Mouse (Mus musculus) spleen, postnatal 14 days (tissue): ENCODE data around the gene Pate2.
"Not testable (repeated sequence)": the region's sequence is repeated elsewhere in the genome, so short reads cannot be mapped to it uniquely, and the experiment has no call there.

Source experiments
- DNase-seq, 2 experiments: peaks; one replicate each; pipeline ENCODE4 v3.0.0; 2021 to 2022; ENCODE audit warnings: low spot score in 2 of 2

The Pate2 gene

DNA sequence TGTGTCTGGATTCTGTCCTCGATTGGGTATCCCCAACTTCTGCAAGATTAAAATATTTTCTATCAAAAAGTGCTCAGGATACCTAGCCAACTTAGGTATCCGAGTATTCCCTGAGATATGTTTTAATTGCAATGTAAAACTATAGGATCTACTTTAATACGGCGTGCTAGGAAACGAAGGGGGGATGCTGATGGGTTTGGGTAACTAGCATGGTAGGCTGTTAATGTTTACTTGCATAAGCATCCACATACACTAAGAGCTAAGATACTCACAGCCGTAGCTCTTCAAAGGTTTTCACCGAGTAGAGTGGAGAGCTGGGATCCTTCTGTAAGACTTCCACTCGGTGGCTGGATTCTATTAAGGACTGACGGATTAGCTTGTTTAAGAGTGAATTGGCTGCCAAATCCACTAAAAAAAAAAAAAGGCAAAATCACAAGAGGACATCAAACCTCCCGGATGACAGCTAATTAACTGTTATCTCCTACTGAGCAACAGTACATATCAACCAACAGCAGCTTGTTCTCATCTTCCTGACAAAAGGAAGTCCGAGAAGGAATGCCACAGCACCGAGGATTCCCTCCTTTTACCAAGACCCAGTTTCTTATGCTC lies 13.5 kb upstream of the Pate2 start:
- no peak for DNase-seq

DNA sequence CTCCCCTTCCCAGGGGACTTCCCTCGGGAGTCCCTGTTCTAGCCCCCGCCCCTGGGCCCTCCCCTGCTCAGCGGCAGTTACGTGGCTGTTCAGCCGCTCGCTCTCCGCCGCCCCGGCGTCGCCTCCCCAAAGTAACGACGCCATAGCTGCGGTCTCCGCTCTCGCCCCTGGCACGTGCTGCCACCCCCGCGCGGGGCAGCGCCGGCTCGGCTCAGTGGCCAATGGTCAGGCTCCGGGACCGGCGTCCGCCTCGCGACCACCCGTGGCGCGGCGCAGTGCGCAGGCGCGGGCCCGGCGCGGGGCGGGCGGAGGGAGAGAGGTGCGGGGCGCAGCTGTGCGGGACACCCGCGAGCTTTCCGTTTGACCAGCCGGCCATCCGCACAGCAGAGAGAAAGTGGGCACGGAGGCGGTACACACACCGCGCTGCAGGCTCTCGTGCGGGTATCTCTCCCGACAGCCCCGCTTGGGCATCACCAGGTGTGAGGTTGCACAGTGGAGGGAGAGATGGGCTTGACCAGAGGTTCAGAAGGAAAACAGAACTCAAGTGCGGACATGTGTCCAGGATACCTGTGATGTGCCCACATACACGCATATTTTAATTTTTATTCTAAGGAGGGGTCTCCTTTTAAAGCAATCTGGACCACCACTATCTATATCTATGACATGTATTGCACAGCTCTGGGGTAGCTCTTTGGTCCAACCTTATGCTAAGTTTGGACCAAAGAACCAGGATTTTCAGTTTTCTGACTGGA lies 11.7 kb upstream of the Pate2 start, which contains the start of the genes Ddx25 and Pus3:
Gene Ddx25, minus strand, starts transcription at position 272 of the 752 bp plus-strand sequence.
Gene Pus3, plus strand, starts transcription at position 339 of the 752 bp plus-strand sequence.
- no peak for DNase-seq

DNA sequence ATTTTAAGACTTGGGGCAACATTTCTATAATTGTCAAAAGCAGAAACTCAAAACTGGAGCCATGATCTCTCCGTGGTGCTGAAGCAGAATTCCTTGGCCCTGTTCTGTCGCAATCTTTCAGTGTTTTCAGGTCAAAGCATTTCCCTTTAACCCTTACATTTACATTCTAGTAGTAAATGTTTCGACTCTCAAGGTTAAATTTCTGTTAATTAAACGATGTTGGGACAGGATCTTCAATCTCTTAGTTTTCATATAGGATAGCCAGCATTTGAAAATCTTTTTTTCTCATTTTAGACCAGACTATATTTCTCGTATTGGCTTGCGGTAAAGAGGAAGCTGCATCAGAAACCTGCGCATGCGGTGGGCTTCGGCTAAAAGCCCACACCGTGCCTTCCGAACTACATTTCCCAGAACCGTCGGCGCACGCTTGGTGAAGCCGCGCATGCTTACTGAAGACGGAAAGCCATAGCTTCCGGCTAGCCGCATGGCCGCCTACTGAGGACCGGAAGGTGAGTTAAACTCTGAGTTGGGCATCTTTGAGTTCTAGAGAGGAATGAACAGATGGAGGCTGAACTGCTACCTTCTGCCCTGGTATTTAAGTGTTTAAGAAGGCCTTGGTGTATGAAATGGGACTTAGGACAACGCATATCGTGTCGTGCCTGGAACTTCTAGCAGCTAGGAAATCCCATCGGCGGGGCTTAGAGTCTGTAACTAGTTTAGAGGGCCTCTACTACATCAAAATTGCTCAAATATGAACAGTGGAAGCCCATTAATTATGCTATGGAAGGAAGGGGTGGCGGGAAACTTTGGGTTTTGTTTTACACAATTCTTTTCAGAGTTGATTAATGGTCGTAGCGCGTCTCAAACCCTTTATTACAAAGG lies 10.8 kb upstream of the Pate2 start:
- DNase-seq: peak; percentile 35 to 57

DNA sequence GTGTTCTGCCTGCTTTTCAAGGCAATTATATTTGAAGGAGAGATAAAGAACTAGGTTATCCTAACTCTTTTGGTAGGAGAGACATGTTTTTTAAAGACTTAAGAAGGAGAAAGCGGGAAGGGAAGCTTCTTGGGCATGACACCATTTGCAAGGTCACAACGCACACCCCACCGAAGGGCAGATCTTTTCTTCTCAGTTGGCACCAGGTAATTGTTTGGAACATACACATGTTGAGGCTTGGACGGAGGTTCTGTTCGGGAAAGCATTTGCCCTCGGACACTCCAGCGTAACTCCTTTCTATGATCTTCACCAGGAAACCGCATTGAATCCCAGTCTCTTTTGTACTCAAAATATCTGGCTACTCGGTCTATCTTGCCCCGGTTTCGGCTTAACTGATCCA lies 9.0 kb upstream of the Pate2 start:
- no peak for DNase-seq

DNA sequence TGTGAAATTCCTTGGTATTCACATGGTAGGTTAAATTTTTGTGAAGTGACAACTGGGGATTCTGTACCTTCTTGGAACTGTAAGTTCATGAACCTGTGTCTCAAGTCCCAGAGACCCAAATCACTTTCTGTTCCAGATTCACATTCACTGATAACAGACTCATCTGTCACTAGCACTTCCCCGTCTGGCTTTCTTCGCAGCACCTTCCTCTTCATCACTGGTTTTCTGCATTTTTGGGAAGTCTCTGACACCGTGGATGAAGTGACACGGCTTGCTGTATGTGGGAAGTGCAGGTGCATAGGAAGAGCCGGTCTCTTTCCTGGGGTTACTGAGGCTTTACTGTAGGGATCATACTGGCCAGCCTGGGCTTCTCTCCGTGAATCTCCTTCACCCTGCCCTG lies 8.5 kb upstream of the Pate2 start:
- no peak for DNase-seq

DNA sequence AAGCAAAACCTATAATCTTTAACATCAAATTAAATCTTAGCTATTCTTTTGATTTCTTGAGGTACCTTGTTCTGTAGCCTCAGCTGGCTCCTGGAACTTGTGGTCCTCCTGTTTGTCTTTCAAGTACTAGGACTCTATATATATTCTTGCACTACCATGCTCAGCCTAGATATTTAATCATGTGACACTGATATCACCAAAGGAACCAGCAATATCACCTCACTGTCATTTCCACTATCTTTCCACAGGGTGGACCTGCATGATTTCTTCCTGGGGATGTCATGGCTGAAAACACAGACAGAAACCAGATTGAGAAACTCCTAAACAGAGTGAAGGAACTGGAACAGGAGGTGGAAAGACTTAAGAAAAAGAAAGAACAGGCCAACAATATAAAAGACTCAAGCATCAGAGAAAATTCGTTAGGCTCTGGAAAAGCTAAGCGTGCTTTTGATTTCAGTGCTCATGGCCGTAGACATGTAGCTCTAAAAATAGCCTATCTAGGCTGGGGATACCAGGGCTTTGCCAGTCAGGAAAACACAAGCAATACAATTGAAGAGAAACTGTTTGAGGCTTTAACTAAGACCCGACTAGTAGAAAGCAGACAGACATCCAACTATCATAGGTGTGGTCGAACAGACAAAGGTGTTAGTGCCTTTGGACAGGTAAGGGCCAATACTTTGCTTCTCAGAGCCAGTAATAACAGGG lies 5.4 kb upstream of the Pate2 start:
- no peak for DNase-seq

DNA sequence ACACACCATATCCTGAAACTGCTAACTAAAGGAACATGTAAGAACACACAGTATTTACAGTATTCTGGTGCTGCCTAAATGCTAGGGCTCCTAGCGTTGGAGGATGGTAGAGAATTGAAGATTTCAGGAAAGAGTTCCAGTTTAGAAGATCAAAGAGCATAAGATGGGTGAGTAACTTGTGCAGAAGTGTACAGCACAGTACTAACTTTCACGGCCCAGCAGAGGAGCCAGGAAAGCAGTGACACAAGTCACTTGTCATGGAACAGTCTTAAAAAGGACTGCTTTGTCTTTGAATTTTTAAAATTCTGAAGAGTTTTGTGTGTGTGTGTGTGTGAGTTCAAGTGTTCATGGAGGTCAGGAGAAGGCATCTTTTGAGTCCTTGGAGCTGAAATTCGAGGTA lies 2.1 kb upstream of the Pate2 start:
- DNase-seq: no peak

DNA sequence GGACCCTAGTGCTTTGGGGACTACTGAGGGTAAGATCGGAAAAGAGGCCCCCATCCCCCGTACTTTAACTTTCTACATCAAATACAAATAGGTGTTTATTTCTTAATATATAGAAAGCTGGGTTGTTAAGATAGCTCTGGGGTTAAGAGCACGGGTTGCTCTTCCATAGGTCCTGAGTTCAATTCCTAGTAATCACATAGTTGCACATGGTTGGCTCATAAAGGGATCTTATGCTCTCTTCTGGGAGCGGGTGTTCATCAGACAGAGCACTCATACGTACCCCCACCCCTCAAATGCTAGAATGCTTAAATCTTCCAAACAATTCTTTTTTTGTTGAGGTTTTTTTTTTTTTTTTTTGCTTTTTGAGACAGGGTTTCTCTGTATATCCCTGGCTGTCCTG lies 579 bp downstream of the Pate2 start:
- DNase-seq: no peak

DNA sequence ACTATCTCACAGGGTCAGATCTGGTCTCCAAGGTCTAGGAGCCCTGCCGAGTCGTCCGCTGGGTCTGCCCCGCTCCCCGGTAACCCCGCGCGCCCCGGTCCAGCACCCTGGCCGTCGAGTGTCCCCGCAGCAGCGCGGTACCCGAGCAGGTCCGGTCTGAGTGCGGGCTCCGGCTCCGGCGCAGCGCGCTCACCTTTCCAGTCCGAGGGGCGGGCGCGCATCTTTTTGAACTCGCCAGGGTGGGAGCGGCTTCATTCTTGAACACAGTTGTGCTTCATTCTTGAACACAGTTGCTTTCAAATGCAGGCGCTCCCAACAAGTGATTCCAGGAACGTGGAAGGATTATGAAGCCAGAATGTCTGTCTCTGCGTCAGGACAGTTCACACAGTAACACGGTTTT lies 4.3 kb downstream of the Pate2 start:
- no peak for DNase-seq

DNA sequence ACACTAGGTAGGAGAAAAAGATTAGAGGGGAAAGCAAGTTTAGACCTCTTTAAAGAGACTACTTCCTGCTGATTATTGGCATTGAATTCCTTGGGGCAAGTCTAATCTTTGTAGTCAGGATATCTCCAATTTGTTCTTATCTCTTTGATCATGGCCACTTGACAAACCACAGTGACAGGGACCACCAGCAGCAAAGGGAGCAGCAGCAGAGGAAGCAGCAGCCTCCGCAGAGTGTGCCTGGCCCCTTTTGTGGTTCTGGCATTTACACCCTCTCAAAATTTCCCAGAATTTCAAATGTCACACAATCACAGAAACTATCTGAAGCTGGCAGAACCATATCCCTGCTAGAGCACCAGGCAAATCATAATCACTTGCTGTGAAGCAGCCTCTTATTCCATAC lies 17.6 kb downstream of the Pate2 start:
- DNase-seq: no peak

DNA sequence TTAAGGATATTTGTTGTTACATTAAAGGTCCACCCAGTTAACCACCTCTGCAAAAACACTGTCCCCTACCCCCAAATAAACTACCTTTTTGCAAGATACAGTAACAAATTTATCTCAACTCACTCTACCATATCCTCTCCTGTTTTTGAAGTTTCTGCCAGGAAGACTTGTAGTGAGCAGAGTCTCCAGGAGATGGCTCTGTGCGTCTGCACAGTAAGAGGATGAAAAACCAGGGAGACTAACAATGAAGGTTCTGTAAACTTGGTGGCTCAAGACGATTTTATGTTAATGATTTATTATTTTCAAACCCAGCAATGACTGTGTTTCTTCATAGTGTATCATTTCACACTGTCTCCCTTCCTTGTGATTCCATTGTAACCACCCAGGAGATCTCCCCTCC lies 22.8 kb downstream of the Pate2 start:
- DNase-seq: no peak

DNA sequence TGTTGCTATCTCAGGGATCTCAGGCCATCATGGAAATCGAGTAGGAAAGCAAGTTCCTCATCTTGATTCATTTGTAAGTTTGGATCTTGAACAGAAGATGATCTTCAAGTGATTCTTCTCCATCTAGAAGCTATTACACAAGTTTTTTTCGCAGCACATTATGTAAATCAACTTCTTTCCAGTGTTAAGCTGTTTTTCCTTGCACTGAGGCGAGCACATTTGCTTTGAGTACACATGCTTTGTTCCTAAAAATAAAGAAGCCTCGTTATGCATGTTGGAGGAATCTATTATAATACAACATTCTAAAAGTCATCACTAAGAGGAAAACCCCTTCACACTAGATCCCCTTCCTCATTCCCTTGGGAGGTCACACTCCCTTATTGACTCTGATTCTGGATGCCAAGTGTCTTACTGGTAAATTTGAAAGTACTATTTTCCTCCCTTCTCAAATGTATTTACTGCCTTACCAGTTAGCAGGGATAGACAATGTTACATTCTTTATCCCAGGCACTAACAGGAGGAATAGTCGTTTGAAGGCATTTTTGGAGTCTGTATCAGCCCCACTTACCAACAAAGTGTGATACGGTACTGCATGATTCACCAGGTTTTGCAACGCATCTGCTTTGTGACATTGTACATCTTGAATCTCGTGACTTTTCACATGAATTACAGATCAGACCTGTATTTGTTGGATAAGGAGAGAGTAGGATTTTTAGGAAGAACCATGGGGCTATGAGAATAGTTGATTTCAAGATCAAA lies 37.7 kb downstream of the Pate2 start:
- no peak for DNase-seq

DNA sequence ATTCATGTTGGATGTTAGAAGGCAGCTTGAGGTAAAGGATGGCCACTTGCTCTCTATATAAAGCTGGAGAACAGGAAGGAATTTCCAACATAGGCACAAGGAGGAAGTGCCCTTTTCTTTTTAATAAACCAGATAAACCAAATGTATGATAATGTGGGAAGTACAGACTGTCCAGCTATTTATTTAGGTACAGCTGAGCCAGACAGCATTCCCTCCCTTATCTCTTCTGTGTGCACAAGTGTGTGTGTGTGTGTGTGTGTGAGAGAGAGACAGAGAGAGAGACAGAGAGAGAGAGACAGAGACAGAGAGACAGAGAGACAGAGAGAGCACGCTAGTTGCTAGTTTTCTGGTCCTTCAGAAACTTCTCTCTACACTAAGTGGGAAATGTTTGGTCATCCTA lies 41.8 kb downstream of the Pate2 start, which contains the start of gene Pate4:
Gene Pate4, minus strand, starts transcription at position 101 of the 400 bp plus-strand sequence.
- DNase-seq: no peak

DNA sequence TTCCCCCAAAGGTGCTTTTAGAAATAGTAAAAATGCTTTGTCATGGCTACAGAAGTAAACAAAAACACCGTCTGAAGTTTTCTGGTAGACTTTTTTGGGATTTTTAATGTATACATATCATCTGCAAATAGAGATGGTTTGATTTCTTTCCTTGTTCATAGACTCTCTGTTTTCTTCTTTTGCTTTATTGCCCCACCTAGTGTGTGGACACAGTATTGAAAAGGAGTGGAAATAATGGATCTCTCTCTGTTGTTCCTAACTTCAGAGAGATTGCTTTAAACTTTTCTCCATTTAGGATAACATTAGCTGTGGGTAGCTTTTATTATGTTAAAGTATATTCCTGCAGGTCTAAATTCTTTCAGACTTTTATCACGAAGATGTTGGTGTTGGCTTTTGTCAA lies 43.9 kb downstream of the Pate2 start:
- no peak for DNase-seq

DNA sequence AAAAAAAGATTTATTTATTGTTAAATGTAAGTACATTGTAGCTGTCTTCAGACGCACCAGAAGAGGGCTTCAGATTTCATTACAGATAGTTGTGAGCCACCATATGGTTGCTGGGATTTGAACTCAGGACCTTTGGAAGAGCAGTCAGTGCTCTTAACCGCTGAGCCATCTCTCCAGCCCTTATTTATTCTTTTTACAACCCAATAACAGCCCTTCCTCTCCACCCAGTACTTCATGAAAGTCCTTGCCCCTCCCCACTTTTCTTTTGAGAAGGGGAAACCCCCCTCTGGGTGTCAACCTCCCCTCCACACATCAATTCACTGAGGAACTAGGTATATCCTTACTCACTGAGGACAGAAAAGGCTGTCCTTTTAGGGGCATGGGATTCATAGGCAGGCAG lies 46.7 kb downstream of the Pate2 start:
- not testable (repeated sequence) for DNase-seq

DNA sequence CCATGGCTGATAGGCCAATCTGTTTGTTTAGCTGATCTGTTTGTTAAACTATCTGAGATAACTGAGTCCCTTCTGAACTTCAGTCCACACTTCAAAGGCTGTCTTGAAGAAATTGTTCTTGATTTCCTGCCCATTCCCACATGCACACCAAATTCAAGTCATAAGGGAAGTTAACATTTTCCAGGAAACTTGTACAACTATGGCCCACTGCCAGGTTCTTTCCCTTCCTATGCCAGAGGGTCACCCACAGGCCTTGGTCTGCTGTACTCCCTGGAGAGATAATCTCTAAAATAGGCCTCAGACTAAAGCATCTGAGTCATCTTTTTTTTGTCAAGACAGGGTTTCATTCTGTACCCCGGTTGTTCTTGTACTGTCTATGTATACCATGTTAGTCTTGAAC lies 62.9 kb downstream of the Pate2 start:
- DNase-seq: no peak

DNA sequence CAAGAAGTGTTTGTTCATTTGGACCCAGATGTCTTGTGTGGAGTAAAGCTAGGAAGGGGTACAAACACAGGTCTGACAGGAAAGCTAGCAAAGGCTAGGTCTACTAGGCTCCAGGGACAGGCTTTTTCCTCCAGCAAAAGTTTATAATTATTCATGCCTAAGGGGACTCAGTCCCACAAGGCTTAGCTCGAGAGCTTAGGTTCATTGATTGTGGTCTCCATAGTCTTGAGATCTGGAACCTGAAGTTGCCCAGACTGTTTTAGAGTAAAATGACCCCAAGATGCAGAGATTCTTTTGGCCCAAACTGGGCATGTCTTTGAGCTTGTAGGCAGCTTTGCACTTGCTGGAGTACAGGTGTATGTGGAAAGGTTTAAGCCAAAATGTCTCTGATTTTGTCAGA lies 78.0 kb downstream of the Pate2 start, which contains the start of gene Pate3:
Gene Pate3, minus strand, starts transcription at position 101 of the 400 bp plus-strand sequence.
- DNase-seq: no peak

DNA sequence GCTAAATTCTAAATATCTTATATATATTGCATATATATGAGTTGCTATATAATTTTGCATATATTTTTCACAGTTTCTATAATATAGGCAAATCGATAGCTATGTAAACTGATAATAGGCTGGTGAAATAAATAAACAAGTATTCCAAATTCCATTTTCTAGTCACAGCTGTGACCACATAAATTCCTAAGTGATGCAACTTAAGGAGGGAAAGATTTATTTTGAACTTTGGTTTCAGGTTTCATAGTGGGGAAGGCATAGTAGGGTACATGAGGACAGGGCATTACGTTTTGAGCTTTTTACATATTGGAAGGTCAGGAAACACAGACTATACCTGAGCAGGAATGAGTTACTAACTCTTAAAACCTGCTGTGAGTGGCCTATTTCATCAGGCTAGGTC lies 103.5 kb downstream of the Pate2 start:
- no peak for DNase-seq

DNA sequence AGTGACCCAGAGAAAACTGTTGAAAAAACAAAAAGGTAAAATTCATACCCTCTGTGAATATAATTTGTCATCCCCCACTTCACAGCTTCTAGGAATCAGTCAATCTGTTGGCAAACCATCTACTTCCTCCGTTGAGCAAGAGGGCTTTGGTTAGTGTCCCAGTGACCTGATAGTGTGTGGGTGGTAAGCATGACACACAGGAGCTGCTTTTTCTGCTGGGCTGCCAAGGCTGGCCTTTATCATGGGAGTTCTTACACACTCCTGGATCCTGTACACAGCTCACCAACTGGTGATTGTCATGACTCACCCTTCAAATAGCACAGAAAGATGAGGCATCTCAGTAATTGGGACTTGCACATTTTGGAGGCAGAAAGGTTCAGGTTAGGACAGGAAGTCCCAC lies 116.9 kb downstream of the Pate2 start, which contains the start of gene Pate1:
Gene Pate1, minus strand, starts transcription at position 378 of the 400 bp plus-strand sequence.
- no peak for DNase-seq

DNA sequence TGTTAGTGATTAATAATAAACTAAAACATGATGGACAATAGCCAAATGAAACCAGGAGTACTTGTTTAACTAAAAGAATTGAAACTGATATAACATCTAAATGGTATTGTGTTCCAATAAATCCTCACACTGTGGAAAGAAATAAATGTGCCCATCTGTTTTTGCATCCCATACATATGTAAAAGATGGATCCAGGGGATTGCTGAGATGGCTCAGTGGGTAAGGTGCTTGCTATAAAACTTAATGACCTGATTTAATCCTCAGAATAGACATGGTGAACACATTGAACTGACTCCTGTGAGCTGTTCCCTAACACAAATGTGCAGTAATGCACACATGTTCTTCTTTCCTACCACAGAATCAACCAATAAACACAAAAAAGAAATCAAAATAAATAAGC lies 121.8 kb downstream of the Pate2 start:
- no peak for DNase-seq

DNA sequence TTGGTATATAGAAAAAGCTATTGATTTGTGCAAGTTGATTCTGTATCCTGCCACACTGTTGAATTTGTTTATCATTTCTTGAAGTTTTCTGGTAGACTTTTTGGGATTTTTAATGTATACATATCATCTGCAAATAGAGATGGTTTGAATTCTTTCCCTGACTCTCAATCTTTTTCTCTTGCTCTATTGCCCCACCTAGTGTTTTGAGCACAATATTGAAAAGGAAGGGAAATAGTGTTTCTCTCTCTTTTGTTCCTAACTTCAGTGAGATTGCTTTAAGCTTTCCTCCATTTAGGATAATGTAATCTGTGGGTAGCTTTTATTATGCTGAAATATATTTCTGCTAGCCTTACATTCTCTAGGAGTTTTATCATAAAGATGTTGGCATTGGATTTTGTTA lies 137.2 kb downstream of the Pate2 start:
- no peak for DNase-seq
